Mouse (Mus musculus) CH12.LX (cell line): Measurements from ENCODE around the gene Rapgef2. TPM values are rescaled to one million over a fixed set of nuclear protein-coding genes. Genes with fewer than 3 reads are reported as not detected.

Experiments
- DNase-seq: peaks from one replicate; pipeline ENCODE4 v3.0.0-alpha.2; 2013; ENCODE audit errors: extremely low read depth
- H3K27ac ChIP-seq: 2 replicates; pipeline ENCODE4 v1.5.1; 2012; ENCODE audit warnings: low read depth, mild to moderate bottlenecking, control low read depth, moderate library complexity; ENCODE audit not compliant: insufficient read depth
- H3K27me3 ChIP-seq: replicated peaks from 2 replicates; pipeline ENCODE3; 2012; ENCODE audit warnings: inconsistent platforms
- H3K36me3 ChIP-seq, 2 experiments: replicated peaks in 1 of 2; 2 replicates each; pipeline versions ENCODE3 to v1.6.1; 2012; ENCODE audit warnings: inconsistent platforms in 1 of 2, low read length in 1 of 2, mild to moderate bottlenecking in 1 of 2, mixed read lengths in 1 of 2, moderate library complexity in 1 of 2; ENCODE audit not compliant: control insufficient read depth in 1 of 2, insufficient read depth in 1 of 2
- H3K4me1 ChIP-seq, 2 experiments: 2 replicates each; pipeline ENCODE4 v1.6.1; 2012; ENCODE audit warnings: inconsistent platforms in 1 of 2, moderate library complexity in 1 of 2; ENCODE audit not compliant: insufficient read depth in 2 of 2, control insufficient read depth in 1 of 2
- H3K4me2 ChIP-seq: 2 replicates; pipeline ENCODE4 v1.6.1; 2012; ENCODE audit warnings: low read depth, mild to moderate bottlenecking, control low read depth; ENCODE audit not compliant: poor library complexity, insufficient read depth, severe bottlenecking
- H3K4me3 ChIP-seq, 3 experiments: fragments of 150-350 bp in 1 of 3; sonication (generic) in 1 of 3; replicated peaks in 1 of 3; 2 replicates each; pipeline versions ENCODE3 to v1.5.1; 2011 to 2012; ENCODE audit warnings: low read depth in 2 of 3, low read length in 2 of 3, mild to moderate bottlenecking in 2 of 3, moderate library complexity in 2 of 3, control low read depth in 1 of 3, improper control_type of control experiment in 1 of 3, inconsistent platforms in 1 of 3, mixed read lengths in 1 of 3; ENCODE audit not compliant: poor library complexity in 1 of 3
- H3K79me2 ChIP-seq: replicated peaks from 2 replicates; pipeline ENCODE4 v1.6.1; 2012; ENCODE audit warnings: mild to moderate bottlenecking, moderate library complexity; ENCODE audit not compliant: control insufficient read depth, poor library complexity, insufficient read depth, severe bottlenecking; ENCODE audit errors: extremely low read depth
- H3K9ac ChIP-seq: 2 replicates; pipeline ENCODE4 v1.6.1; 2012; ENCODE audit warnings: low read depth, mild to moderate bottlenecking, control low read depth, moderate library complexity; ENCODE audit not compliant: insufficient read depth
- H3K9me3 ChIP-seq: replicated peaks from 2 replicates; pipeline ENCODE3; 2012; ENCODE audit warnings: low read length, inconsistent platforms, mixed read lengths
- BHLHE40 ChIP-seq: IDR thresholded peaks from 2 replicates; pipeline ENCODE4 v1.6.1; 2011; ENCODE audit warnings: mild to moderate bottlenecking, low read depth, low read length, improper control_type of control experiment
- EP300 ChIP-seq: IDR thresholded peaks from 2 replicates; pipeline ENCODE4 v1.6.1; 2011; ENCODE audit warnings: low read length, improper control_type of control experiment
- ETS1 ChIP-seq: conservative IDR thresholded peaks from 2 replicates; pipeline ENCODE4 v1.6.1; 2012; ENCODE audit warnings: low read depth, mild to moderate bottlenecking, inconsistent platforms, low read length, improper control_type of control experiment, moderate library complexity
- GABPA ChIP-seq: IDR thresholded peaks from 2 replicates; pipeline ENCODE4 v1.6.1; 2012; ENCODE audit warnings: low read depth, low read length, improper control_type of control experiment, inconsistent platforms; ENCODE audit not compliant: insufficient replicate concordance
- MEF2A ChIP-seq: IDR thresholded peaks from 2 replicates; pipeline ENCODE4 v1.6.1; 2014; ENCODE audit warnings: low read depth, mild to moderate bottlenecking, inconsistent platforms, low read length, improper control_type of control experiment, borderline replicate concordance
- MXI1 ChIP-seq: IDR thresholded peaks from 2 replicates; pipeline ENCODE4 v1.6.1; 2011; ENCODE audit warnings: mild to moderate bottlenecking, low read depth, low read length, improper control_type of control experiment
- NELFE ChIP-seq: IDR thresholded peaks from 2 replicates; pipeline ENCODE4 v1.6.1; 2011; ENCODE audit warnings: low read depth, low read length, improper control_type of control experiment
- RAD21 ChIP-seq: IDR thresholded peaks from 2 replicates; pipeline ENCODE4 v1.6.1; 2011; ENCODE audit warnings: low read depth, mild to moderate bottlenecking, low read length, improper control_type of control experiment, moderate library complexity
- RCOR1 ChIP-seq: conservative IDR thresholded peaks from 2 replicates; pipeline ENCODE4 v1.6.1; 2012; ENCODE audit warnings: low read depth, mild to moderate bottlenecking, inconsistent platforms, low read length, improper control_type of control experiment
- SIN3A ChIP-seq: IDR thresholded peaks from 2 replicates; pipeline ENCODE4 v1.6.1; 2012; ENCODE audit warnings: low read length, improper control_type of control experiment, inconsistent platforms
- SMC3 ChIP-seq: IDR thresholded peaks from 2 replicates; pipeline ENCODE4 v1.6.1; 2011; ENCODE audit warnings: low read depth, low read length, improper control_type of control experiment
- TBP ChIP-seq: conservative IDR thresholded peaks from 2 replicates; pipeline ENCODE4 v1.6.1; 2011; ENCODE audit warnings: low read depth, low read length, improper control_type of control experiment
- USF1 ChIP-seq: IDR thresholded peaks from 2 replicates; pipeline ENCODE4 v1.6.1; 2014; ENCODE audit warnings: low read depth, mild to moderate bottlenecking, inconsistent platforms, low read length, improper control_type of control experiment
- dilution Hi-C: fragments of 300-500 bp; cut with MboI; formaldehyde crosslinking; loops from 2 replicates; pipeline ENCODE4 v1.14.3; 2020; ENCODE audit warnings: low sequenced_read_pairs; ENCODE audit not compliant: extremely low pct_unique_long_range_greater_than_20kb, extremely low pct_ligation_motif_present
- in situ Hi-C: fragments of 300-500 bp; cut with MboI; formaldehyde crosslinking; loops from 3 replicates; pipeline ENCODE4 v1.14.3; 2019; ENCODE audit warnings: low sequenced_read_pairs, low pct_ligation_motif_present, low pct_unique_long_range_greater_than_20kb, mixed read lengths
- polyA plus RNA-seq: library from polyadenylated mRNA; unstranded; fragments of >175 nt; gene quantifications from 2 replicates; pipeline ENCODE4 v1.2.1, GENCODE M21; 2012; ENCODE audit warnings: low read depth; ENCODE audit not compliant: insufficient read length
- total RNA-seq, 2 experiments: library from RNA; depleted of rRNA; stranded (reverse); fragments of 300-350 nt in 1 of 2; fragments of >200 nt in 1 of 2; gene quantifications; 2 replicates each; pipeline ENCODE4 v1.2.3; 2012 to 2014

Rapgef2 gene
- total and polyA plus RNA-seq, 3 experiments, result 0.72 to 3.1 (median 2.6) TPM

- in situ Hi-C loops (loop anchor here (25.0 kb wide), 1 partner anchor 239 kb away; no protein-coding TSS in a partner anchor), dilution Hi-C loops (loop anchor here (25.0 kb wide), 1 partner anchor 364 kb away; the partner anchor contains the start of gene Ppid)
- no peaks in the 10 kb centered on the region for H3K9me3 ChIP-seq
- no peak overlapping the region for H3K4me3 ChIP-seq
- no peak overlapping the region for H3K4me2 ChIP-seq
- DNase-seq, result no peak
- no peaks in the 10 kb centered on the region for H3K36me3 ChIP-seq
- no peak for TF ChIP-seq RCOR1
- TF ChIP-seq ETS1, result no peak
- TF ChIP-seq EP300, result no peak
- no peak for TF ChIP-seq SMC3
- no peak for TF ChIP-seq GABPA
- TF ChIP-seq MEF2A, result no peak
- TF ChIP-seq MXI1, result no peak
- TF ChIP-seq SIN3A, result no peak
- TF ChIP-seq RAD21, result no peak
- no peak for TF ChIP-seq USF1
- no peaks in the 10 kb centered on the region for H3K27me3 ChIP-seq
- H3K9ac ChIP-seq, result no peak overlapping the region
- H3K79me2 ChIP-seq, result no peaks in the 10 kb centered on the region
- H3K4me1 ChIP-seq, result no peaks in the 10 kb centered on the region
- H3K27ac ChIP-seq, result no peak overlapping the region
Observed at GRCm38 (mm10) chr3:79223281-79223680, 63.0 kb downstream of the Rapgef2 start.

- no peaks in the 10 kb centered on the region for H3K27me3 ChIP-seq
- no peak overlapping the region for H3K9ac ChIP-seq
- DNase-seq, result no peak
- H3K79me2 ChIP-seq, result no peaks in the 10 kb centered on the region
- H3K4me3 ChIP-seq, result no peak overlapping the region
- H3K9me3 ChIP-seq, result no peaks in the 10 kb centered on the region
- no peaks in the 10 kb centered on the region for H3K36me3 ChIP-seq
- no peaks in the 10 kb centered on the region for H3K4me1 ChIP-seq
- TF ChIP-seq RAD21 (no peak), BHLHE40 (no peak), NELFE (no peak), TBP (no peak), MXI1 (no peak)
- no peak overlapping the region for H3K27ac ChIP-seq
- dilution Hi-C loops (loop anchor here (25.0 kb wide), 1 partner anchor 365 kb away; the partner anchor contains the start of gene Ppid), in situ Hi-C loops (loop anchor here (25.0 kb wide), 1 partner anchor 240 kb away; no protein-coding TSS in a partner anchor)
- H3K4me2 ChIP-seq, result no peak overlapping the region
Observed at GRCm38 (mm10) chr3:79222192-79222960, 63.9 kb downstream of the Rapgef2 start.
